Mouse (Mus musculus) stomach, postnatal 0 days (tissue): ENCODE measurements around the gene Gadd45gip1.

Source experiments
- CTCF ChIP-seq: IDR thresholded peaks from 2 replicates; pipeline ENCODE4 v1.5.1; 2016; ENCODE audit warnings: antibody characterized with exemption, low read depth, mild to moderate bottlenecking, moderate library complexity
- EP300 ChIP-seq: optimal IDR thresholded peaks from 2 replicates; pipeline ENCODE3; 2016; ENCODE audit warnings: antibody characterized with exemption

DNA sequence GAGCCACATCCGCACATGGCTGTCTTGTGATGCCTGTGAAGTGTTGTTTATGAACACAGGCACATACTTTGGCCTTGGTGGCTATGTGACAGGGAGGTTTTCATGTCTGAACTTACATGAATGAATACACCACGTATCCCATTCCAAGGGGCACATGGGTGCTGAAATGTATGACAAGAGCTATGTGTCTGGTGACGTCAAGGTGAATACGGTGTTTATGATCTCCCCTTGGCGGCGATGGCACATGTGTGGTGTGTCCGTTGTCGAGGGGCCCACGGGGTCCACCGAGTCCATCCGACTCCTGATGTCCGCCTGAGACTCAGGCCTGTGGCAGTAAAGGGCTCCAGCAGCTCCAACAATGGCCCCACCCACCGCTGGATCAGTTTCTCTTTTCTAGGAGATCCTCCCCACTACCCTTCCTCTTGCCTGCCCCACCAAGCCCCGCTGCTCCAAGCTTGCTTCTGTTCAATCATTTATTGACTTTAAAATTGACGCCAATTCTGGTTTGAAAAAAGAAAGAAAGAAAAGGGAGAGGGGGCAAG lies 34.0 kb upstream of the Gadd45gip1 start:
- TF ChIP-seq EP300 (no peak), CTCF (no peak)
